Mouse (Mus musculus): ENCODE results near the gene Slc4a5.

GRCm38 (mm10) chr6:83246750-83247149, 27.1 kb downstream of the Slc4a5 start:
- TF ChIP-seq CTCF (IDR thresholded peaks at IDR 0.05; ENCODE audit: extremely low read depth, insufficient read length, insufficient replicate concordance, low read depth, low read length) (no peak), POLR2A (IDR thresholded peaks at IDR 0.05; ENCODE audit: low read depth, low read length) (no peak)
